Comparison of ENCODE assay signal across 23 mouse cellular contexts in genomic region chr9:22353465-22353864, GRCm38 (mm10). TPM values are rescaled to one million over a fixed set of nuclear protein-coding genes. Genes with fewer than 3 reads are reported as not detected.
DNase-seq lines count a peak whose midpoint lies in the region; ATAC-seq and TF ChIP-seq lines count a peak whose summit lies in the region.
"Had no signal": no experiment of that assay in that cellular context is flagged by ENCODE, and none has a peak within 500 bp of the region (broad histone marks: within the 10 kb centered on the region; RNA-seq: fewer than 3 reads in every experiment).

No protein-coding gene starts in this region.

- TF ChIP-seq CTCF in kidney, adult 2 months (conservative IDR thresholded peaks at IDR 0.05; ENCODE audit: insufficient read depth, insufficient read length, low read depth, low read length): 0 out of 2 replicates have a peak, but pooled peaks have one; percentile 8

- no peak for TF ChIP-seq POLR2A in kidney, adult 2 months (IDR thresholded peaks at IDR 0.05; ENCODE audit: low read depth, low read length)

- H3K9ac ChIP-seq in forebrain, embryonic 13.5 days: no peak overlapping the region
- H3K9ac ChIP-seq: embryonic facial prominence, embryonic 15.5 days; forebrain, embryonic 12.5 days; heart, embryonic 15.5 days; liver, embryonic 15.5 days; neural tube, embryonic 15.5 days had no signal

- 91% methylated on average over 5 of the region's 5 CpGs for WGBS in kidney, adult 2 months
- 97% methylated on average over 5 of the region's 5 CpGs for WGBS in forebrain, embryonic 13.5 days

- H3K9me3 ChIP-seq in forebrain, embryonic 13.5 days (replicated peaks): no peaks in the 10 kb centered on the region
- H3K9me3 ChIP-seq: embryonic facial prominence, embryonic 15.5 days; forebrain, embryonic 12.5 days; G1E; heart, embryonic 15.5 days; liver, embryonic 15.5 days; neural tube, embryonic 15.5 days had no signal

- no peaks in the 10 kb centered on the region for H3K36me3 ChIP-seq in kidney, adult 2 months (ENCODE audit: control insufficient read depth, insufficient read depth, low read length)
- peaks cover 47% of the 10 kb centered on the region for H3K36me3 ChIP-seq in forebrain, embryonic 13.5 days (ENCODE audit: poor library complexity, severe bottlenecking)

- H3K4me3 ChIP-seq in kidney, adult 2 months (ENCODE audit: insufficient read depth, low read depth, low read length): no peak overlapping the region
- no peak overlapping the region for H3K4me3 ChIP-seq in forebrain, embryonic 13.5 days
- H3K4me3 ChIP-seq: embryonic facial prominence, embryonic 15.5 days; forebrain, embryonic 12.5 days; heart, embryonic 15.5 days; liver, embryonic 15.5 days; neural tube, embryonic 15.5 days had no signal

- no peaks in the 10 kb centered on the region for H3K4me1 ChIP-seq in kidney, adult 2 months (ENCODE audit: control insufficient read depth, insufficient read depth, low read length)
- no peaks in the 10 kb centered on the region for H3K4me1 ChIP-seq in forebrain, embryonic 13.5 days
- H3K4me1 ChIP-seq: embryonic facial prominence, embryonic 15.5 days; forebrain, embryonic 12.5 days; heart, embryonic 15.5 days; liver, embryonic 15.5 days; neural tube, embryonic 15.5 days had no signal

- no peak overlapping the region for H3K27ac ChIP-seq in kidney, adult 2 months (ENCODE audit: insufficient read depth, low read depth, low read length)
- no peak overlapping the region for H3K27ac ChIP-seq in forebrain, embryonic 13.5 days
- H3K27ac ChIP-seq: embryonic facial prominence, embryonic 15.5 days; forebrain, embryonic 12.5 days; heart, embryonic 15.5 days; liver, embryonic 15.5 days; neural tube, embryonic 15.5 days had no signal

- DNase-seq in kidney, adult 2 months: no peak
- no peak for DNase-seq in kidney, adult 18-20 months
- DNase-seq in 3T3-L1 (ENCODE audit: low read depth, low spot score) (peak; percentile 32), ES-CJ7 (ENCODE audit: low read depth, low spot score) (peak; percentile 38), ZHBTc4 (ENCODE audit: low read depth, low spot score) (peak; percentile 44)
- no peak for DNase-seq in thymus, postnatal 36 days
- DNase-seq: adrenal gland, postnatal 10 days; cerebellum, adult 11 months; cerebellum, postnatal 14 days; gastrocnemius, postnatal 14 days; heart, postnatal 4 days; kidney, adult 9 months; lung, postnatal 36 days; thymus, adult 2 months had no signal

- no peak for ATAC-seq in forebrain, embryonic 13.5 days
- ATAC-seq: hindbrain, embryonic 16.5 days; midbrain, embryonic 16.5 days had no signal

- no peak overlapping the region for H3K4me2 ChIP-seq in forebrain, embryonic 13.5 days
- H3K4me2 ChIP-seq: embryonic facial prominence, embryonic 15.5 days; forebrain, embryonic 12.5 days; heart, embryonic 15.5 days; liver, embryonic 15.5 days; neural tube, embryonic 15.5 days had no signal

- H3K27me3 ChIP-seq in kidney, adult 2 months (replicated peaks; ENCODE audit: control insufficient read depth, insufficient read depth, low read length): no peaks in the 10 kb centered on the region
- no peaks in the 10 kb centered on the region for H3K27me3 ChIP-seq in forebrain, embryonic 13.5 days
- H3K27me3 ChIP-seq: embryonic facial prominence, embryonic 15.5 days; forebrain, embryonic 12.5 days; heart, embryonic 15.5 days; liver, embryonic 15.5 days; neural tube, embryonic 15.5 days had no signal

RNA-seq across cellular contexts. Expression of gene Anln, which starts 35.5 kb away (rescaled TPM):
- 0.33 and 0.44 TPM in 2 replicates for polyA plus RNA-seq in kidney, adult 2 months (2012; rRNA removed)
- 22.7 and 23.1 TPM in 2 replicates for polyA plus RNA-seq in forebrain, embryonic 13.5 days (2015; fragmentation: Nextera tagmentation; extraction: Ambion mirVana)

RNA-seq across cellular contexts. Expression of gene Zfp810, which starts 46.0 kb away (rescaled TPM):
- 12.7 and 13.3 TPM in 2 replicates for polyA plus RNA-seq in kidney, adult 2 months (2012; rRNA removed)
- 32.9 and 33.8 TPM in 2 replicates for polyA plus RNA-seq in forebrain, embryonic 13.5 days (2015; fragmentation: Nextera tagmentation; extraction: Ambion mirVana)

RNA-seq across cellular contexts. Expression of gene 9530077C05Rik, which starts 57.8 kb away (rescaled TPM):
- polyA plus RNA-seq in kidney, adult 2 months (2012; rRNA removed): 1.0 and 1.1 TPM in 2 replicates
- 8.6 and 9.8 TPM in 2 replicates for polyA plus RNA-seq in forebrain, embryonic 13.5 days (2015; fragmentation: Nextera tagmentation; extraction: Ambion mirVana)

Comparison
In these comparisons a context has a peak if more than half of its experiments do, and no peak if none do; other contexts are left out.
1. DNase-seq: peak in 3T3-L1 (single experiment), ES-CJ7 (single experiment) and ZHBTc4 (single experiment); none in kidney, adult 2 months (single experiment), kidney, adult 18-20 months (single experiment) and thymus, postnatal 36 days (0 of 2).
2. RNA of gene Anln, which starts 35.5 kb away (polyA plus RNA-seq): 22.7 to 23.1 TPM in forebrain, embryonic 13.5 days; 0.33 to 0.44 TPM in kidney, adult 2 months; every median in the first group is over 10 times any median in the second.